Comparison of ENCODE assay signal across 20 mouse cellular contexts in the genomic region with DNA sequence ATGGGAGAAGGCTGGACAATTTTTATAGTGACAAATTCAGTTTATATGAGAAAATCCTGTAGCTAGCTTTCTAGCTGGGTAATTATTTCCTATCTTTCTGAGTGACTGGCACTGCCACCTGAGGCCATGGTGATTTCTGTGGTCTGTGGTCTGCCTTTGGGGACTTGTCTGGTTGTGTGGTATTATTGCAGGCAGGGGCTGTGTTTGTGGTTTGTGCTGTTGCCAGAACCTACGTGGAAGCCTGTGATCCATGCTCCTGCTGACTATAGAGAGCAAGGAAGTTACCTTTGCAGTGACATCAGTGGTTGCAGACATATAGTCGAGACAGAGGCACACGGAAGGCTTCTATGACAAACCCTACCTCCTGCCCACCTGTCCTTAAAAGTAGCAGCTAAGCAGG.
DNase-seq lines count a peak whose midpoint lies in the region; ATAC-seq and TF ChIP-seq lines count a peak whose summit lies in the region.
"Had no signal": no experiment of that assay in that cellular context is flagged by ENCODE, and none has a peak within 500 bp of the region (broad histone marks: within the 10 kb centered on the region; RNA-seq: fewer than 3 reads in every experiment).

No protein-coding gene starts in this region.

- no peaks in the 10 kb centered on the region for H3K4me1 ChIP-seq in heart, embryonic 10.5 days
- H3K4me1 ChIP-seq in midbrain, postnatal 0 days (ENCODE audit: insufficient read depth, low read length), result no peaks in the 10 kb centered on the region
- H3K4me1 ChIP-seq: embryonic facial prominence, embryonic 10.5 days; embryonic facial prominence, embryonic 12.5 days; forebrain, embryonic 15.5 days had no signal

- peaks cover 6% of the 10 kb centered on the region; the same call in 1 of the 2 replicates for H3K9me3 ChIP-seq in heart, embryonic 10.5 days
- H3K9me3 ChIP-seq in midbrain, postnatal 0 days (ENCODE audit: low read length), result no peaks in the 10 kb centered on the region
- H3K9me3 ChIP-seq: forebrain, embryonic 15.5 days had no signal

- H3K79me2 ChIP-seq in C2C12 (ENCODE audit: control insufficient read depth, insufficient read depth), result no peaks in the 10 kb centered on the region

- DNase-seq in heart, embryonic 10.5 days (ENCODE audit: low spot score), result peak; percentile 11
- no peak for DNase-seq in heart, postnatal 14 days
- DNase-seq in midbrain, postnatal 0 days (ENCODE audit: low spot score), result no peak
- no peak for DNase-seq in liver
- DNase-seq: adrenal gland, adult 2 months; adrenal gland, postnatal 10 days; adrenal gland, postnatal 25 days; B cell, adult 2 months; cerebellum, adult 11 months; cerebellum, adult 18-20 months; cerebellum, adult 8-10 months; cerebellum, adult 9-11 months; cerebellum, postnatal 14 days; cerebellum, postnatal 36 days; forebrain, postnatal 0 days had no signal

- H3K9ac ChIP-seq in midbrain, postnatal 0 days (replicated peaks; ENCODE audit: low read length, poor library complexity, severe bottlenecking), result no peak overlapping the region
- H3K9ac ChIP-seq: embryonic facial prominence, embryonic 12.5 days; forebrain, embryonic 13.5 days; forebrain, embryonic 15.5 days; forebrain, postnatal 0 days had no signal

- intact Hi-C loops in heart, postnatal 14 days (cut with DNase I), result no loop called here

- no peaks in the 10 kb centered on the region for H3K36me3 ChIP-seq in heart, embryonic 10.5 days
- H3K36me3 ChIP-seq in C2C12 (ENCODE audit: control insufficient read depth, insufficient read depth), result no peaks in the 10 kb centered on the region
- H3K36me3 ChIP-seq in midbrain, postnatal 0 days (ENCODE audit: insufficient read depth, low read length), result no peaks in the 10 kb centered on the region
- H3K36me3 ChIP-seq: embryonic facial prominence, embryonic 12.5 days; forebrain, embryonic 15.5 days had no signal

- H3K4me3 ChIP-seq in heart, embryonic 10.5 days, result no peak overlapping the region
- no peak overlapping the region for H3K4me3 ChIP-seq in C2C12 (ENCODE audit: insufficient read depth, poor library complexity, severe bottlenecking)
- H3K4me3 ChIP-seq in midbrain, postnatal 0 days (ENCODE audit: low read depth, low read length), result no peak overlapping the region
- H3K4me3 ChIP-seq: embryonic facial prominence, embryonic 10.5 days; embryonic facial prominence, embryonic 12.5 days; forebrain, embryonic 13.5 days; forebrain, embryonic 15.5 days had no signal

- 82% methylated on average over 3 of the region's 3 CpGs for WGBS in heart, embryonic 10.5 days
- 85% methylated on average over 3 of the region's 3 CpGs for WGBS in midbrain, postnatal 0 days

- H3K79me3 ChIP-seq in C2C12 (ENCODE audit: low read depth), result no peaks in the 10 kb centered on the region

- no peak overlapping the region for H3K27ac ChIP-seq in heart, embryonic 10.5 days
- no peak overlapping the region for H3K27ac ChIP-seq in midbrain, postnatal 0 days (ENCODE audit: low read depth, low read length)
- H3K27ac ChIP-seq: embryonic facial prominence, embryonic 10.5 days; embryonic facial prominence, embryonic 12.5 days; forebrain, embryonic 13.5 days; forebrain, embryonic 15.5 days had no signal

- no peak for ATAC-seq in midbrain, postnatal 0 days (ENCODE audit: low FRiP score)
- ATAC-seq: forebrain, embryonic 13.5 days; forebrain, embryonic 15.5 days; forebrain, postnatal 0 days had no signal

- H3ac ChIP-seq in C2C12 (ENCODE audit: control insufficient read depth, insufficient read length, low read depth), result no peak overlapping the region

- TF ChIP-seq CTCF in C2C12 (IDR thresholded peaks at IDR 0.05; ENCODE audit: control insufficient read depth, insufficient read depth, insufficient read length), result no peak
- no peak for TF ChIP-seq CTCF in midbrain, postnatal 0 days (IDR thresholded peaks at IDR 0.05)

- H3K27me3 ChIP-seq in heart, embryonic 10.5 days (ENCODE audit: insufficient read depth, poor library complexity, severe bottlenecking), result no peaks in the 10 kb centered on the region
- H3K27me3 ChIP-seq in C2C12 (ENCODE audit: control insufficient read depth, insufficient read depth, insufficient read length), result no peaks in the 10 kb centered on the region
- H3K27me3 ChIP-seq in midbrain, postnatal 0 days (ENCODE audit: insufficient read depth, low read length), result no peaks in the 10 kb centered on the region
- H3K27me3 ChIP-seq: embryonic facial prominence, embryonic 12.5 days; forebrain, embryonic 13.5 days; forebrain, embryonic 15.5 days had no signal

- no peak overlapping the region for H3K4me2 ChIP-seq in midbrain, postnatal 0 days (ENCODE audit: low read depth, low read length, poor library complexity, severe bottlenecking)
- H3K4me2 ChIP-seq: embryonic facial prominence, embryonic 12.5 days; forebrain, embryonic 13.5 days; forebrain, embryonic 15.5 days had no signal

TF ChIP-seq in C2C12, 6 proteins besides CTCF, POLR2A, EP300 and RAD21:
- TF ChIP-seq CEBPB (IDR thresholded peaks at IDR 0.05; ENCODE audit: low read depth), result no peak
- peak; percentile 89 for TF ChIP-seq MYOD1 (IDR thresholded peaks at IDR 0.05; ENCODE audit: control insufficient read depth, insufficient read length, low read depth)
TF ChIP-seq in C2C12: peak in this region for 1.
